Mouse (Mus musculus) ZHBTc4 (cell line): ENCODE data around the gene Tpi1.

ENCODE experiments used
- DNase-seq: peaks from one replicate; pipeline ENCODE4 v3.0.0-alpha.2; 2011; ENCODE audit warnings: low read depth, low spot score

Tpi1 gene

DNA sequence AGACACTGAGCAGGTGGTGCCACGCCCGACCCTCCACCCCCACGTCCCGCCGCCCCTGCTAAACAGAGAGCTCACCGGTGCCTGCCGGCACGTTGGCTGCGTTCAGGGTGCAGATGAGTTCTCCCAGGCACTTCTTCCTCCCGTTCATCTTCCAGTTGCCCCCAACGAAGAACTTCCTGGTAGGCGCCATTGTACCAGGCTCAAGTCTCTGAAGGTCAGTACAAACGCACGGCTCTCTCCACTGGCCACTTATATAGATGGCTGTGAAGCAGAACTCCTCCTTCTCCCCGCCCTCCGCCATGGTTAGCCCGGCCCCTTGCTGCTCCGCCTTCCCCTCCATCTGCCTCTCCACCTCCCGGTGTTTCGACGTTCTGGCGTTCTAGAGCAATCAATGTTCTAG is at the start of gene Tpi1:
Tpi1 (minus strand) TSS at position 364 of the 400 bp plus-strand sequence.
- peak; percentile 93 for DNase-seq

DNA sequence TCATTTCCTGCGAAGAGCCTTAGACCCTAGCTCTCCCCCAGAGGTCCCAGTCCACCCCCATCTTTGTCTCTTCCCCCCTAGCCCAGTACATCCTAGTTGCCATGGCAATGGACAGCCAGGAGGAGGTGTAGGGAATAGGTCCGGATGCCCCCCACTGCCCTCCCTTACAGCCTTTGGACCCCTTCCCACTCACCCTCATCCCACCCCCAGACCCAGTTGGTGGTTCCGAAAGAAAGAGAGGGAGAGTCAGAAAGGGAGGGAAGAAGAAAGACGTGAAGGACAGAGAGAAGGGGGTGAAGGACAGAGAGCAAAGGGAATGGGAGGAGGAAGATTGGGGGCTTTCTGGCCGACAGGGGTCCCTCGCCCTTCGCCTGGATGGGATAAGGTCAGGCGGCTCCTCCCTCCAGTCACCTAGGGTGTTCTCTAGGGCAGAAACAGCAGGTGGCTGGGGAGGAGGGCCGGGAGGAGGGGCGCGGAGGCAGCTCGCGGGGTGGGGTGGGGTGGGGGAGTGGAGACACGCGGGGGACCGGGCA is 49.1 kb upstream of the Tpi1 start:
- DNase-seq = no peak

DNA sequence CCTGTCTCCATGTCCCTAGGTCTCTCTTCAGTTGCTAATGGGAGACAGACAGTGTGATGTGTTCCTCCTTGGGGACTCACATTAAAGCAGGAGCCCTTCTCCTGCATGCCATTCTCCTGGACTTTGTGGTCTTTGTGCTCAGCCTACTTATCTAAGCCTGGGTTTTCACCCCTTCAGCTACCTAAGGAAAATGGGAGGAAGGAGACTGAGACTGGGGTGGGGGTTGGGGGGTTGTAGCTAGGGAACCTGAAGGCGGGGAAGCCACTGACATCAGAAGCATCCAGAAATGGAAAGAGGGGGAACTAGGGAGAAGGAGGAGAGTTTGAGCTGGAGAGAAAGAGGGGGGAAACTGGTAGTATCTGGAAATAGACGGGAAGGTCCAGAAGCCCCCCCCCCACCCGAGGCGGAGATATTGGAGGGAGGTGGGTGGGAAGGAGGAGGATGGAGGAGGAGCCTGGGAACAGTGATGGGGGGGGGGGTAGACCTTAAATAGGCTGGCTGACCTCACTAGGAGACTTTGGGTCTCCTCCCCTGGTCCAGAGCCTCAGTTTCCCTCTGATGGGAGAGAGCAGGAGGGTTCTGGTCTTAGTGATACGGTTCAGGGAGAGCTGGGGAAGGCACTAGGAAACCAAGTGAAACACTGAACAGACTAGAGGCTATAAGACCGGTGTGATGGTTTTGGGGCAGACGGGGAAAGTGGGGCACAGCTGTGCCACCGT is 48.5 kb upstream of the Tpi1 start:
- no peak for DNase-seq

DNA sequence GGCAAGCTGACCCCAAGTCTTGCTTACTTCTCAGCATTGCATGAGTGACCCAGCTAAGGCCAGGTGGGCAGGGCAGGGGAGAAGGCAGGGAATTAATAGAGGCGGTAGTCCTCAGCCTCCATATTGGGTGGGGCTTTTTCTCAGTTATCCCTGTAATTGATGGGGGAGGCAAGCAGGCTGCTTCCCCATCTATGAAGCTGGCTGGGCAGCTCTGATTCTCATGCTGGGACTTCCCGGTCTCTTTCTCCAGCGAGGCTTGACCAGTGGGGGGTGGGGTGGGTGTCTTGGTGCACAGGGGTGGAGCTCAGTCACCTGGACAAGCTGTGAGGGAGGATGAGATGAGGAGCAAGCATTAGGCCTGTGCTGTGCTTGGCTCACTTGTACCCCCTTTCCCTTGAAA is 47.7 kb upstream of the Tpi1 start:
- DNase-seq = no peak

DNA sequence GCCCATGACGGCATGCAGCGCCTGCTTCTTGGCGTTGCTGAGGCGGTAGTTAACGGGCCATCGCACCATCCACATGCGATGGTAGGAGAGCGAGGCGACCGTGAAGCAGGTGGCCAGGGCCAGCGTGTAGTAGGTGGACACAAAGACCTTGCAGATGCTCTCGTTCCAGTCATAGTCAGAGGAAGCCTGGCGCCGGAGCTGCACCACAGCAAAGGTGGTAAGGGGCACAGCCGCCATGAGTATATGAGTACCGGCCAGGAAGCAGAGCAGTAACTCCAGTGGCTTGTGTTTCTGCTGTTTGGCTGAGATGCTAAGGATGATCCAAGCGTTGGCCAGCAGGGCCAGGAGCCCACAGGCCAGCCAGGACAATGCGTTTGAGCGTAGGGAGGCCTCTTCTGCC is 47.2 kb upstream of the Tpi1 start:
- DNase-seq = no peak

DNA sequence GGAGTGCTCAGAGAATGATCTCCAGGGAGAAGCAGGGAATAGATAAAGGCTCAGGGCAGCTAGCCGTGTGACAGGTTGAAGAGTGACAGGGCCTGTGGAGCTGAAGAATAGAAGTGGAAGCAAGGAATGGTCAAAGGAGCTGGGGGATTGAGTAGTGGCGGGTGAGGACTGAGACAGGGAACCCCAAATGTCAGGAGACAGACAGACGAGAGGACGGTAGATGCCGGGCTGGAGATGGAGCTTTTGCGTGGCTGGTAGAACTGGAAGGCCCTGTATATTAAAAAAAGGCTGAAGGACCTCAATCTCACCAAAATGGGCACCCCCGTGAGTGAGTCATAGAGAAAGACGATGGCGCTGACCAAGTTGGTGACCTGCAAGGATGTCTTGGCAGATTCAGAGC is 46.4 kb upstream of the Tpi1 start:
- no peak for DNase-seq

DNA sequence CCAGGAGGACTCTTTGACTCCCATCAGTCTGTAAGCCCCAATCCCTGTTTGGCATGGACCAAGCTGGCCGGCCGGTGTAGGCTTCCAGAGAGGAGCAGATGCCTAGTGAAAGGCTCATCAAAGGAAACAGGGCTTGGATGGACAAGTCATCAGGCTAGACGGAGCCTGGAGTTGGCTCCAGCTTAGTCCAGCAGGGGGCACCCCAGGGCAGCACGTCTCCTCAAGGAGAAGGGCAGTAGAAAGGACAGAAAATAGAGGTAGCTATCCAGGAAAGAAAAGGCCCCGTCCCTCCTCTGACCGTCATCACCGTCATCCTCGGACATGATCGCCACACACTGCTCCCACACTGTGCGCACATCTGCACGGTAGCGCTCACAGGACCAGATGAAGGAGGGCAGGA is 45.6 kb upstream of the Tpi1 start:
- peak; percentile 85 for DNase-seq

DNA sequence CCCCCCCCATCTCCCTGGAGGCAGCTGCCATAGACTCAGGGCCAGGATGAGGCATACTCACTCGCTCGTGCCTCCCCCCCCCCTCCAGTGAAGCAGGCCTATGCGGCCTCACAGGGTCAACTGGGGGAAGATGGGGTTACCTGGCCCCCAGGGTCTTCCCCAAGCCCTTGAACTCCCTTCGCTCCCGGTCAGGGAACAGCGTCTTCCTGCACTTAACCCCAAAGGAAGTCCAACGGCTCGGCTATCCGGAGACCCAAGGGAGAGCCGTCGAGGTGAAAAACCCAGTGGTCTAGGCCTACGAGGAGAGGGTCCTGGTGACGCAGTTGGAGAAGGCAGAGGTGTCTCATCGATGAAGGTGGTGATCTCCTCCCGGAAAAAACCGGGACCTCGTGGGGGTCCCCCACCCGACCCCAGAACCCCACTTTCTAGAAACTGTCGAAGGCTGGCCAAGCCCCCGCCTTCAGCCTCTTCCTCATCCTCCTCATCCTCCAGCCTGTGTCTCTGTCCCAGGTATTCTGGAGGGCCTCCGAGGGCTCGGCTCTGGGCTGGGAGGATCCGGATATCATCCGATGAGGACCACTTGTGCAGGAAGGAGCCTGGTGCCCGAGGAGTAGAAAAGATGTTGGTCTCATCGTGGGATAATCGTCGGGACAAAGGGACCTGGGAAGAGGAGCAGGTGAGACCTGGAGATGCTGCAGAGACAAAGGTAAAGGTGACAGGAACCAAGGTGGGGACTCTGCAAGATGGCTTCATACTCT is 44.6 kb upstream of the Tpi1 start:
- DNase-seq = no peak

DNA sequence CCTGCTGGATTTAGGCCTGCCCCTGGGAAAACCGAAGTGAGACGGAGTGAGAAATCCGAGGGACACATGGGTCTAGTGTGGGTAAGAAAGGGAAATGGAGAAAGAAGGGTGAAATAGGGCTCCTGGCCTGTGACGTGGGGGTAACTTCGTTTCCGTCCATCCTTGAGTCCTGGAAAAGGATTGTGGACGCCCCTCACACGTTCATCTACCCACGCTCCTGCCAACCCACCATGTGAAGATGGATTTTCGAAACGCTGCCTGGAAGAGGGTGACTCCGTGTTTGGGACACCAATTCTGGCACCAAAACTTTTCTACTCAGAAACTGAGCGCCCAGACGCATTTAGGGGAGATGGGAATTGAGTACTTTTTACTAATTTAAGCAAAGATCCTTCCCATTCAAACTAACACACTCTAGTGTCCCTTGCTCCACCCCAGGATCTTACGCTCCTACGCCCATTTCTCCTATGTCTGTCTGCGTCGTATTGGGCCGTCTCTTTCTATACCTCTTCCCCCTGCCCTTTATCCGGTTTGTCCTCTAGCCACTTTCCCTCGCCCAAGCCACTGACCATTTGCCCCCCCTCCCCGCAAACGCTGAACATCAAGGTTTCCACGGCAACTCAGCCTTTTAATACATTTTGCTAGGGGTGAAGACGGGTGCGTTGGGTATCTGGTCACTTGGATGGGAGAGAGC is 43.9 kb upstream of the Tpi1 start:
- DNase-seq = no peak

DNA sequence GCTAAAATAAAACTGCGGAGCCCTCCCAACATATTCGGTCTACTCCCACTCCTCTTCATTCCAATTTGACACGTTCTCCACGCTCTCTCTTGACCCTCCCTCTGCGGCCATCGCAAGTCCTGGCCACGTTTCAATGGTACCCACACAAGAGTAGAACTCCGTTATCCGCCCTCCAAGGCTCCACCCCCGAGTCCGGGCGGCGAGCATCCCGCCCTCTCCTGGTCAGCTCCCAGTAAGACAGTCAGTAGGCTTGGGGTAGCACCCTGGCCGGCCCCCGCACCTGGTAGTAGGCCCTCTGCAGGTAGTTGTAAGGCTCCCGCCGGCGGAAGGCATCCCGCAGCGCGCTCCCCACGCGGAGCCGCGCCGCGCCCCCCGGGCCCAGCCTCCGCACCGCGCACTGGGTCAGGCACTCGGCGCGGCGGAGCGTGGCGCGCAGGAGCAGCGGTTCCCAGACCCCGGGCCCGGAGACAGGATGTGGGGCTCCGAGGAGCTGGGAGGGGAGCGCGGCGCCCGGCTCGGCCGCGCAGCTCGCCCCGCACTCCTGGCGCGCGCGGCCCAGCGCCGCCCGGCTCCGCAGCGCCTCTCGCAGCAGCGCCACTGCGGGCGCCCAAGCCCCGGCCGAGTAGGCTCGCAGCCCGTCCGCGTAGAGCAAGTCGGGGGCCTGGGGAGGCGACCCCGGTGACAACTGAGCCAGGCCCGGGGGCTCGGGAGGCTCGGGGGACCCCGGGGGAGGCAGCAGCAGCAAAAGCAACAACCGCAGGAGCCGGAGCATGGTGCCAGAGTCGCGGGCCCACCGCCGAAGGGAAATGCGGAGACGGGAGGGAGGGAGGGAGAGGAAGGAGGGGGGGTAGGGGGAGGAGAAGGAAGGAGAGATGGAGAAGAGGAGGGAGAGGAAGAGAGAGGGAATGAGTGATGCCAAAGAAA is 43.1 kb upstream of the Tpi1 start, which contains the start of gene P3h3:
P3h3 (minus strand) TSS at position 837 of the 924 bp plus-strand sequence.
- DNase-seq = peak; percentile 95

DNA sequence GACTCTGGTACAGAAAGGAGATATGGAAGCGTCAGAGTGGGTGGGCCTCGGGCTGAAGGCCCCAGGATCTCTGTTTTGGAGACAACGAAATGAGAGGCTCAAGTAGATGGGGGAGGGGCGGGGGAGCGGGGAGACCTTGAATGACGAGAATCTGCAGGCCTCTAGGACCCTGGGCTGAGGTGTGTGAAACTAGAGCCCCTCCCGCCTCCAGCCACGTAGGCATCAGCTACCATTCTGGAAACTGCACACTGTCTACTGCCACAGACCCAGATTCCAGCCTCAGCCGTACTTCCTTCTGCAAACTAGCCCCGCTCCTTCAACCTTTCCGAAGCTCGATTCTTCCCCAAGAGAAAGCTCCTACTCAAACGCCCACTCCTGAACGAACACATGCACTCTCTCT is 42.2 kb upstream of the Tpi1 start:
- peak; percentile 22 for DNase-seq

DNA sequence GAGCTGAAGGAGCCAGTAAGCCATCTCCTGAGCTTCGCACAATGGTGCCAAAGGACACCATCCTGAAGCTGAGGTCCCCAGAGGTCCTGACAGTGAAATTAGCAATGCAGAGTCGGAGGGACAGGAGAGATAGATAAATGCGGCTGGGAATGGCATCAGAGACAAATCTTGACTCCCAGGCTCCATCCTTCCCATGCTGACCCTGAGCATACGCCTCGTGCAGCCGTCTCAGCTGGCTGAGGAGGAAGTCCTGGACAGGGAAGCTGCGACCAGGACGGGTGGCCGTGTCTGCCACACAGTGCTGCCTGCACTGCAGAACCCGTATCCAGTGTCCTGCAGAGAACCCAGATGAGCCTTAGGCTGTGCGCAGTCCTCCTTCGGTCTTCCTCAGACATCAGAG is 40.6 kb upstream of the Tpi1 start:
- DNase-seq = no peak

DNA sequence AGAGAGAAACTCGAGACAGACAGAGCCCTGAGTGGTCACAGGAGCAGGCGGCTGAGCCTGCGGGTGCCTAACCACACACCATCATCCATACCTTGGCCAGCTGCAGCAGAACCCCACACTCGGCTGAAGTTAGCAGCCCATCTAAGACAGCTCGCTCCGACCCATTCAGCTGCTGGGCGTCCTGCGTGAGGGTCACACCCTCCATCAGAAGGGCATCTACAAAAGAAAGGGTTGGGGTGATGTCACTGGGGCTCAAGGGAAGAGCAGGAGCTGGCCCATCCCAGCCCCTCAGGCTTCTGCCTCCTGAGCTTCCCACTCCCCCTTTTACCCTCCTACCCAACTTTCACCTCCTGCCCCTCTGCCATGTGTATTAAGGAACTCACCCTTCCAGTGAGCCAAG is 36.4 kb upstream of the Tpi1 start:
- peak; percentile 84 for DNase-seq

DNA sequence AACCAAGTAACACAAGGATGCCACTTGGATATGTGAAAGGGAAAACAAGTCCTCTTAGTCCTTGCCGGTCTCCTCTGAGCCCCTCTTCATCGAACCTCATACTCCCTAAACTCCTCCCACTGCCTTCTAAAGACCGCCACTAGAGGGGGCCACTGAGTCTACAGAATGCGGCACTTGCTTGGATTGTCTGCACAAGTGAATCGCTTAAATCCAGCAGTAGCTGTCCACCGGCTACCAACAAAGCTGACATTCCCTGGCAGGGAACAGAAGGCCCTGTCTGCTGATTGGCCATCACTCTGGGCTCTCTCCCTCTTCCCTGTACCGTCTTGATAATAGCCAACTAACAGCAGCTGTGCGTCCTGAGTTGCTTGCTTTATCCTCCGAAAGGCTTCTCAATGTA is 33.2 kb upstream of the Tpi1 start:
- peak; percentile 96 for DNase-seq

DNA sequence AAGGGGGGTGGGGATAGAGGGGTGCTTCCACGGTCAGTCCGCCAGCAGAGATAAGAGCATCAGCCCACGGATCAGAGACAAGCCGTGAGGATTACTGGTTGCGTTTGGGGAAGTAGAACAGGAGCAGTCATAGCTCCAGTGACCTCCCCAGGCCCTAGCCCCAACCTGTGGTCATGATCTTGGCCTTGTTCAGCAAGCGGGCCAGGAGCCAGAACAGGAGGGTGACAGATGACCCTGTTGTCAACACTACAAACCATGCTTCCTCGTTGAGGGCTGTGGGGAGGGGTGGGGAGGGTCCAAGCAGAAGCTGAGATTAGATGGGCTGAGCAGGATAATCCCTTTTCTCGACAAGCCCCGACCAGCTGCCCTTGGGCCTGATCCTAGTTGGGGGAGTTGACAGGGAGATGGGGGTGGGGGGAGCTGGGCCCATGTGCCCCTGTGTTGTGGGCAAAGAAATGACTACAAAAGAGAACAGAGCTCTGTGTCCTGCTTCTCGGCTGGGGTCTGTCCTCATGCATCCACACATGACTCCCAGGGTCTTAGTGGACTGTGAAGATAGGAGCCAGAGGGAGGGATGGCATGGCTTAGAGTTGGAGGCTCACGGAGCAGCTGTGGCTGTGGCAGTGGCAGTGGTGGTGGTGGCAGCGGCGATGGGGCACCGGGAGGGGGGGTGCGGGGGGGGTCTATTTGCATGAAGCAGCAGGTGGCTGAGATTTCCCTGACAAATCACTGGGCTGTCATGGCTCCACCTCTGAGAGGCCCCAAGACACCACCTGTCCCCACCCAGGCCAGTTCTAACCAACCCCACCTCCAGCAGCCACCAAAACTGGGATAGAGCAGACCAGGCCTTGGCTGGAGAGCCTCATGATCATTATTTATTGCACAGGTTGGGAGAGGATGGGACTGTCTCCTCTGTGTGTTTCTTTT is 26.4 kb upstream of the Tpi1 start, which contains the start of gene Gnb3:
Gnb3 (minus strand) TSS at position 35 of the 927 bp plus-strand sequence.
- DNase-seq = no peak

DNA sequence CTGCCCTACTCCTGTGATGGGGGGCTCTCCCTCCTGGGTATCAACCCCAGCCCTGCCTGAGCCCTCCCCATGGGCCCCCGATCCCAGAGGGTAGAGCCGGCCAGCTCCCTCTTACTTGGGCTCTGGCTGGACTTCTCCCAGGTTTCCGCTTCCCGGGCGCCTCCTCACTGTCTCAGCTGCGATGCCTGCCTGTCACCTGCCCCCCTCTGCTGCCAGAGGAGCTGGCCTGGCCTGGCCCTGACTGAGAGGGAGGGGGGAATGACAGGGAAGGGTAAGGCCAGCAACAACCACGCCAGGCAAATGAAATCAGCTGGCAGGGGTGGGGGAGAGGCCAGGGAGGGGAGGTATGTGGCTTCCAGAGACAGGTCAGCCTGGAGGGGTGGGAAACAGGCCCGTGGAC is 25.7 kb upstream of the Tpi1 start:
- no peak for DNase-seq

DNA sequence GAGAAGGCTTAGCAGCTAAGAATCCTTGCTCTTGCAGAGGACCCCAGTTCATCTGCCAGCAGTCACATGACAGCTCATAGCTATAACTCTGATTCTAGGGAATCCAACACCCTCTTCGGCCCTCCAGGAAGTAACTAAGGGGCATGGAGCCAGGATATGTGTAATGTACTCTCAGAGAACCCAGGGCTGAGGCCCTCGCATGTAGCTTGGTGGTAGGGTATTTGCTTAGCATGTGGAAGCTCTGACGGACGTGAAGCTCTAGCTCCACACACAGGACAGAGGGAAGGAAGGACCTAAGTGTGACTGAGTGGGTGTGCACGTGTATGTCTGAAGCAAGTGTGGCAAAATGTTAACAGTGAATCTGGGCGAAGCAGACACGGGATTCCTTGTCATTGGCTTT is 22.3 kb upstream of the Tpi1 start:
- DNase-seq = no peak

DNA sequence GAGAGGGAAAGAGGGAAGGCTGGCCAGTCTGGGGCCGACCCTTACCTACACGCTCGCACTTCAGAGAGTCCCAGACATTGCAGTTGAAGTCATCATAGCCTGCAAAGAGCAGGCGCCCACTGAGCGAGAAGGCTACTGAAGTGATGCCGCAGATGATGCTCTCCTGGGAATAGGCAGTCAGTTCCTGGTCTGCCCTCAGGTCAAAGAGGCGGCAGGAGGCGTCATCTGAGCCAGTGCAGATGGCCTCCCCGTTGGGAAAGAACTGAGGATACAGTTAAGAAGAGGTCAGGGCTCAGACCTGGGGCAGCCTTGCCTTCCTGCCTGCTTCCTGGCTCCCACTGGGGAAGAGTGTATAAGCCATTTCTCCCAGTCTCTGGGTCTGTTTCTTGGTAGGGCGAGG is 21.4 kb upstream of the Tpi1 start:
- no peak for DNase-seq

DNA sequence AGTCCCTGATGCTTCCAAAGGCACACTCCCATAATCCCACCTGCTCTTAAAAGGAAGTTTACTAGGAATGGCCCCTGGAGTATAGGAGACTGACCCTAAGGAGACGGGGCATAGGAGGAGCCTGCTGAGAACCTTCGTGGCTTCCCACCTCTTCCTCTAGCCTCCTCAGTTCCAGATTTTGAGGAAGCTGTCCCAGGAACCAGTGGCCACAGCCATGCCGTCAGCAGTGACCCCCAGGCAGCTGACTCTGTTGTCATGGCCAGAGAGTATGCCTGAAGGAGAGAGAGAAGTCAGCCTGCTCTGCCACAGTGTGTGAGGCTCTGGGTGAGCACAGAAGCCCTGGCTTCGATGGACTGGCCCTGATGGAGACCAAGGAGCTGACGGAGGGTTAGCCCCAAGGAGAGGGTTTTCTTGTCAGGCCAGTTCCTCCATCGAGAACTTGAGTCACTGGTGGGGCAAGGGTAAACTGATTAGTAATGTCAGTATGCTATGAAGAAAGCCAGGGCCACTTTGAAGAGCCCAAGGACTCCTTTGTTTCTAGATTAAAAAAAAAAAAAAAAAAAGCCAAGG is 20.5 kb upstream of the Tpi1 start:
- no peak for DNase-seq

DNA sequence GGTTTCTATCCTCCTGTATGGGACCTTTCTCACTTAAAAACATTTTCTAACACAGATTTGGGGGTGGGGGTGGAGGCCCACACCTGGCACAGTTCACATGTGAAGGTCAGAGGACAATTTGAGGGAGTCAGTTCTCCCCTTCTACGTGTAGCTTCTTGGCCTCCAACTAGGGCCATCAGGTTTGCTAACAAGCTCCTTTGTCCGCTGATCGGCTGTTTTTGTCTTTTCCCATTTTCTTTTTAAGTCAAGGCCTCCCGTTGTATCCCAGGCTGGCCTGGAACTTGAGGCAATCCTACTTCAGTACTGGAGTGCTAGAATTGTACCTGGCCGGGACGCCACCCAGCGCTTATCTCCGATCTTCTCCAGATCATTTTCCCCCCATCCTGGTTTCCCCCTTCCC is 17.6 kb upstream of the Tpi1 start:
- peak; percentile 87 for DNase-seq
